ENCODE assay signal across 19 mouse cellular contexts in the genomic region with DNA sequence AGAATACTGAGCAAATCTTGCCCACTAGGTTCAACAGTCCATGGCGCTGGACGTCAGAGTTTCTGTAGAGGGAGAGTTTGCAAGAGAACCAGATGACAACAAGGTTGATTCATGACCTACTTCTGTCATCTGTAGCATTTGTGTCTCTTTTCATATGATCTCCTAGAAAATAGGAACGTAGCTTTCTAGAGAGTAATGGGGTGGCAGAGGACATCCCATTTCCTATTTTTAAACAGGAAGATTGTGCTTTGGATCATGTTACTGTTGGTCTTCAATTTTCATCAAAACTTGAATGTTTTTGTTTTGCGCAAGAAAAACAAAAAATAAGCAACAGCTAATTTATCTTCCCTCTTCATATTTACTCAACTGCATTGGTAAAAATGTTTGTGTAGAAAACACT.
"Had no signal": no experiment of that assay in that cellular context is flagged by ENCODE, and none has a peak within 500 bp of the region (broad histone marks: within the 10 kb centered on the region; RNA-seq: fewer than 3 reads in every experiment).

No protein-coding gene starts in this region.

- H3K27me3 ChIP-seq: lung, embryonic 15.5 days; midbrain, embryonic 12.5 days; neural tube, embryonic 13.5 days; neural tube, embryonic 15.5 days had no signal

- H3K9me3 ChIP-seq: lung, embryonic 15.5 days; midbrain, embryonic 10.5 days; midbrain, embryonic 12.5 days; neural tube, embryonic 13.5 days; neural tube, embryonic 15.5 days had no signal

- H3K36me3 ChIP-seq: lung, embryonic 15.5 days; midbrain, embryonic 10.5 days; midbrain, embryonic 12.5 days; neural tube, embryonic 13.5 days; neural tube, embryonic 15.5 days had no signal

- H3K27ac ChIP-seq: liver, embryonic 14.5 days; lung, embryonic 15.5 days; midbrain, embryonic 10.5 days; midbrain, embryonic 12.5 days; neural tube, embryonic 13.5 days; neural tube, embryonic 15.5 days had no signal

- H3K9ac ChIP-seq: liver, embryonic 14.5 days; lung, embryonic 15.5 days; midbrain, embryonic 12.5 days; neural tube, embryonic 13.5 days; neural tube, embryonic 15.5 days had no signal

- ATAC-seq: midbrain, embryonic 16.5 days had no signal

- H3K4me3 ChIP-seq: lung, embryonic 15.5 days; midbrain, embryonic 10.5 days; midbrain, embryonic 12.5 days; myocyte; neural tube, embryonic 13.5 days; neural tube, embryonic 15.5 days had no signal

- DNase-seq: lung, adult 18-20 months; lung, postnatal 36 days; midbrain, embryonic 14.5 days; retina, postnatal 1 day; right cerebral cortex, adult 18-20 months; right cerebral cortex, postnatal 25 days; right cerebral cortex, postnatal 4 days; spleen, adult 18-20 months; thymus, adult 18-20 months; thymus, postnatal 14 days; thymus, postnatal 36 days had no signal

- H3K4me2 ChIP-seq: lung, embryonic 15.5 days; midbrain, embryonic 12.5 days; neural tube, embryonic 13.5 days; neural tube, embryonic 15.5 days had no signal

- H3K4me1 ChIP-seq: midbrain, embryonic 10.5 days; midbrain, embryonic 12.5 days had no signal
